Mouse (Mus musculus): ENCODE data around the gene Hsd11b2.
A peak's percentile ranks its signal among the peaks of the same experiment; 100 is the strongest.

DNA sequence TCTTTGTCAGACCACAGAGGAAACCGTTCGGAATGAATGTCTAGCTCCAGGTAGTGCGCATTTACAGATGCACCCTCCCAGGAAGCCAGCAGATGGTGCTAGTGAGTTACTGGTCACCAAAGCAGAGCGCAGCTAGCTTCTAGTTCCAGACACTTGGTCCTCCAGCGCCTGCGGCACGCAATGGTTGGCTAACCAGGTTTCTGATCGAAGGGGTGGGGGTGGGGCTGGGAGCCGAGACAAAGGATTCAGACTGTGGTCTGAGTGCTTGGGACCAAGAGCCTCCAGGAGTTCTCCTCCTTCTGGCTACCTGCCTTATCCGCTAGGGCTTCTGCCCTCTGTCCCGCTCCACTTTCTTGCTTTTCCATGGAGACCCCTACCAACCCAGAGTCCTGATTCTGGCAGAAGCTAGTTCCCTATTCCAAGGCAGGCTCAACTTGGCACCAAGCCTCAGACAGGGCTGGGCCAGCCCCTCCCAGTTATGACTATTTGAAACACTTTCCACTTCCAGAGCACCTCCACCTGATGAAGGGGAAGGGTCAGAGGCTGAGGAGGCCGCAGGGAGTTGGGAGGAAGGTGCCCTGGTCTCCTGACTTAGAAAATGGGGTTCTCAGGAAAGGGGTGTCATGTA lies 2.4 kb upstream of the Hsd11b2 start:
- TF ChIP-seq CTCF (IDR thresholded peaks at IDR 0.05; ENCODE audit: extremely low read depth, insufficient read depth, low read length) (peak; percentile 97), POLR2A (IDR thresholded peaks at IDR 0.05; ENCODE audit: extremely low read depth, insufficient read depth, low read length) (no peak)

Data from cortical plate, adult 2 months (tissue).